Mouse (Mus musculus) bone marrow macrophage, adult 2 months (primary cell): ENCODE measurements around the gene Eif2a.
"Not testable (repeated sequence)": the region's sequence is repeated elsewhere in the genome, so short reads cannot be mapped to it uniquely, and the experiment has no call there.

ENCODE experiments used
- CTCF ChIP-seq: IDR thresholded peaks from 2 replicates; pipeline ENCODE4 v1.5.1; 2012; ENCODE audit warnings: low read depth, mild to moderate bottlenecking, low read length, moderate library complexity
- POLR2A ChIP-seq: IDR thresholded peaks from 2 replicates; pipeline ENCODE4 v1.6.1; 2012; ENCODE audit warnings: mild to moderate bottlenecking, low read depth, low read length, borderline replicate concordance

- TF ChIP-seq CTCF, POLR2A: not testable (repeated sequence)
Measured at GRCm38 (mm10) chr3:58590544-58590943, 64.9 kb downstream of the Eif2a start.
